Mouse (Mus musculus): ENCODE measurements at regions not wholly inside any gene's neighbourhood (a gene's known extent, or its start where the extent isn't known, plus 50 kb on each side); places are given as distances from the start of the nearest gene placed in this dataset.
A peak's percentile ranks its signal among the peaks of the same experiment; 100 is the strongest.

- ATAC-seq (ENCODE audit: low FRiP score), result no peak
- Histone ChIP-seq H3K9ac (no peak overlapping the region), H3K4me3 (no peak overlapping the region), H3K4me2 (replicated peaks) (no peak overlapping the region), H3K4me1 (no peaks in the 10 kb centered on the region), H3K27me3 (no peaks in the 10 kb centered on the region), H3K9me3 (replicated peaks) (no peaks in the 10 kb centered on the region), H3K36me3 (no peaks in the 10 kb centered on the region), H3K27ac (no peak overlapping the region)
- 83% methylated on average over 3 of the region's 3 CpGs for WGBS
Observed at GRCm38 (mm10) chr13:100975741-100976140, 142.5 kb upstream of the Slc30a5 start.

- Histone ChIP-seq H3K4me3 (no peak overlapping the region), H3K4me1 (no peaks in the 10 kb centered on the region), H3K9ac (no peak overlapping the region), H3K27ac (no peak overlapping the region), H3K27me3 (no peaks in the 10 kb centered on the region), H3K4me2 (replicated peaks) (no peak overlapping the region), H3K9me3 (replicated peaks) (no peaks in the 10 kb centered on the region), H3K36me3 (no peaks in the 10 kb centered on the region)
- WGBS, result 74% methylated on average over 2 of the region's 2 CpGs
- no peak for ATAC-seq (ENCODE audit: low FRiP score)
Observed at GRCm38 (mm10) chr13:100971080-100972017, 138.1 kb upstream of the Slc30a5 start.

- no peak overlapping the region for H3K9ac ChIP-seq
- WGBS, result 79% methylated on average over 4 of the region's 4 CpGs
Observed at GRCm38 (mm10) chr13:100962811-100963540, 129.7 kb upstream of the Slc30a5 start.

GRCm38 (mm10) chr13:100954598-100955251, 121.5 kb upstream of the Slc30a5 start:
- no peak overlapping the region for H3K27ac ChIP-seq
- no peak overlapping the region for H3K4me2 ChIP-seq (replicated peaks)
- H3K9me3 ChIP-seq (replicated peaks), result no peaks in the 10 kb centered on the region
- H3K36me3 ChIP-seq, result no peaks in the 10 kb centered on the region
- no peaks in the 10 kb centered on the region for H3K27me3 ChIP-seq
- H3K4me3 ChIP-seq, result no peak overlapping the region
- no peak overlapping the region for H3K9ac ChIP-seq
- WGBS, result 71% methylated on average over 8 of the region's 8 CpGs
- ATAC-seq (ENCODE audit: low FRiP score), result no peak
- H3K4me1 ChIP-seq, result peaks cover 10% of the 10 kb centered on the region

More at GRCm38 (mm10) chr13:100962811-100963540, 129.7 kb upstream of the Slc30a5 start:
- Histone ChIP-seq H3K27ac (no peak overlapping the region), H3K4me1 (no peaks in the 10 kb centered on the region), H3K4me2 (replicated peaks) (no peak overlapping the region), H3K27me3 (no peaks in the 10 kb centered on the region), H3K9me3 (replicated peaks) (no peaks in the 10 kb centered on the region), H3K36me3 (no peaks in the 10 kb centered on the region), H3K4me3 (no peak overlapping the region)
- ATAC-seq (ENCODE audit: low FRiP score), result no peak

- Histone ChIP-seq H3K4me3 (no peak overlapping the region), H3K27ac (no peak overlapping the region), H3K4me1 (peaks cover 10% of the 10 kb centered on the region), H3K4me2 (replicated peaks) (no peak overlapping the region), H3K9me3 (replicated peaks) (no peaks in the 10 kb centered on the region), H3K9ac (no peak overlapping the region), H3K36me3 (no peaks in the 10 kb centered on the region), H3K27me3 (no peaks in the 10 kb centered on the region)
- 45% methylated on average over 1 of the region's 1 CpGs for WGBS
- ATAC-seq (ENCODE audit: low FRiP score), result no peak
Observed at GRCm38 (mm10) chr13:100954106-100954505, 120.9 kb upstream of the Slc30a5 start.

GRCm38 (mm10) chr13:100951185-100951508, 117.9 kb upstream of the Slc30a5 start:
- no peak overlapping the region for H3K9ac ChIP-seq
- H3K9me3 ChIP-seq (replicated peaks), result no peaks in the 10 kb centered on the region
- no peak overlapping the region for H3K27ac ChIP-seq
- no peak overlapping the region for H3K4me2 ChIP-seq (replicated peaks)
- peaks cover 10% of the 10 kb centered on the region for H3K4me1 ChIP-seq
- no peak overlapping the region for H3K4me3 ChIP-seq
- no peaks in the 10 kb centered on the region for H3K36me3 ChIP-seq
- H3K27me3 ChIP-seq, result no peaks in the 10 kb centered on the region
- 100% methylated on average over 1 of the region's 1 CpGs for WGBS
- no peak for ATAC-seq (ENCODE audit: low FRiP score)

- Histone ChIP-seq H3K9ac (no peak overlapping the region), H3K9me3 (replicated peaks) (no peaks in the 10 kb centered on the region), H3K4me2 (replicated peaks) (no peak overlapping the region), H3K27ac (no peak overlapping the region), H3K4me1 (peaks cover 10% of the 10 kb centered on the region), H3K4me3 (no peak overlapping the region), H3K36me3 (no peaks in the 10 kb centered on the region), H3K27me3 (no peaks in the 10 kb centered on the region)
- peak; percentile 63 for ATAC-seq (ENCODE audit: low FRiP score)
- 32% methylated on average over 7 of the region's 7 CpGs for WGBS
Observed at GRCm38 (mm10) chr13:100950348-100951184, 117.3 kb upstream of the Slc30a5 start.

DNA sequence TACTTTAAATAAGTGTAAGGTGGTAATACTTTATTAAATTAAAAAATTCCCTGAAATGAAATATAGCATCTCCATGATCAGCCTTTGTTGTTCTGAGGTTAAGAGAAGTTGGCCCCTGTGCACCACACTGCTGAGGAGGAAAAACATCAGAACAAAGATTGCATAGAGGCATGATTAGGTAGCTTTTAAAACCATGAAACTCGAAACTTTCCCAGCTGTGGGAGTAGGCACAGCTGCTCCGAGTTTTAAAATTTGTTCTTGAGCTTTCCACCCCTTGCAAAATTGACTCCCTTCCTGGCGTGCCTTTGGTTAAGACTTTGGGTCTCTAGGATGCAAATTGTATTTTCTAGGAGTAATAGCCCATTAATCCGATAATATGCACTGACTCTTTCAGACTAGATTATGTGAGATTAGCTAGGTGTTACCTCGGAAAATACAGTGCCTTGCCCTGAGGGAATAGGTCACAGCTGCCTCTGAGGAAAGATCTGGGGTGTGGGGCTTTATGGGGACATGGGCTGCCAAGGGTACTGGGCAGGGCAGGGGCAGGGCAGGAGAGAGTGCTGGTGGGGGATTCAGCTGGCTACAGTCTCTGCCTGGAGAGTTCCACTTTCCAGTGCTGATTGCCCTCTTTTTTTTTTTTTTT, 110.1 kb upstream of the Slc30a5 start:
- no peaks in the 10 kb centered on the region for H3K36me3 ChIP-seq
- H3K27ac ChIP-seq, result no peak overlapping the region
- no peak overlapping the region for H3K4me3 ChIP-seq
- ATAC-seq (ENCODE audit: low FRiP score), result no peak
- no peaks in the 10 kb centered on the region for H3K9me3 ChIP-seq (replicated peaks)
- 48% methylated on average over 5 of the region's 5 CpGs for WGBS
- H3K4me1 ChIP-seq, result no peaks in the 10 kb centered on the region
- H3K9ac ChIP-seq, result no peak overlapping the region
- no peak overlapping the region for H3K4me2 ChIP-seq (replicated peaks)
- H3K27me3 ChIP-seq, result no peaks in the 10 kb centered on the region

DNA sequence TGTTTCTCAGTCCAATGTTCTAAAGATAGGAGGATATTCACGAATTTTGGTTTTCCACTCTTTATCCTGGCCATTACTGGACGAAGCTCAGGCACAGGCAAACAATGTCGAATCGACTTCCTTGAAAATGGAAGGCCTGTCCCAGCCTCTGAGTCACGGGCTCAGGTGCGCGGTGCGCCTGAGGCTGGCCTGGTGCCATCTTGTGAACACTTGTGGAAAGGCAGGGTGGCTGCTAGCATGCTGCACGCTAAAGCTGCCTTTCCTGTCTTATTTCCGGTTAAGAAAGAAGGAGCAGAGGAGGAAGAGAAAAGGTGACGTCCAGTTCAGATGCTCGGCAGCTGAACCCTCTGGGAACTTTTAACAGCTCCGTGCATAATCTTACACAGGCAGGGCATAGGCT, 107.6 kb upstream of the Slc30a5 start:
- no peak overlapping the region for H3K4me3 ChIP-seq
- H3K4me1 ChIP-seq, result no peaks in the 10 kb centered on the region
- ATAC-seq (ENCODE audit: low FRiP score), result no peak
- H3K4me2 ChIP-seq (replicated peaks), result no peak overlapping the region
- no peaks in the 10 kb centered on the region for H3K36me3 ChIP-seq
- H3K27ac ChIP-seq, result no peak overlapping the region
- no peak overlapping the region for H3K9ac ChIP-seq
- H3K9me3 ChIP-seq (replicated peaks), result no peaks in the 10 kb centered on the region
- 85% methylated on average over 13 of the region's 13 CpGs for WGBS
- no peaks in the 10 kb centered on the region for H3K27me3 ChIP-seq

- H3K4me3 ChIP-seq, result no peak overlapping the region
- no peaks in the 10 kb centered on the region for H3K9me3 ChIP-seq (replicated peaks)
- H3K27ac ChIP-seq, result no peak overlapping the region
- no peaks in the 10 kb centered on the region for H3K36me3 ChIP-seq
- H3K9ac ChIP-seq, result no peak overlapping the region
- WGBS, result 45% methylated on average over 4 of the region's 4 CpGs
- no peaks in the 10 kb centered on the region for H3K4me1 ChIP-seq
- no peak overlapping the region for H3K4me2 ChIP-seq (replicated peaks)
- H3K27me3 ChIP-seq, result no peaks in the 10 kb centered on the region
- 0 out of 2 replicates have a peak, but pooled peaks have one; percentile 54 for ATAC-seq (ENCODE audit: low FRiP score)
Observed at GRCm38 (mm10) chr13:100939677-100940076, 106.5 kb upstream of the Slc30a5 start.

GRCm38 (mm10) chr13:100933265-100933664, 100.0 kb upstream of the Slc30a5 start:
- H3K4me3 ChIP-seq, result no peak overlapping the region
- H3K27me3 ChIP-seq, result no peaks in the 10 kb centered on the region
- H3K9ac ChIP-seq, result no peak overlapping the region
- H3K4me2 ChIP-seq (replicated peaks), result no peak overlapping the region
- WGBS, result 88% methylated on average over 8 of the region's 8 CpGs
- no peaks in the 10 kb centered on the region for H3K36me3 ChIP-seq
- no peaks in the 10 kb centered on the region for H3K9me3 ChIP-seq (replicated peaks)
- H3K27ac ChIP-seq, result no peak overlapping the region
- H3K4me1 ChIP-seq, result no peaks in the 10 kb centered on the region
- no peak for ATAC-seq (ENCODE audit: low FRiP score)
